Mouse (Mus musculus) T-cell, adult 2 months (primary cell): ENCODE data around the gene Nt5dc2.

ENCODE experiments used
- DNase-seq: peaks from one replicate; pipeline ENCODE4 v3.0.0; 2022; ENCODE audit warnings: low spot score

Gene Nt5dc2

GRCm38 (mm10) chr14:31134015-31135000, 3.5 kb downstream of the Nt5dc2 start:
- no peak for DNase-seq

DNA sequence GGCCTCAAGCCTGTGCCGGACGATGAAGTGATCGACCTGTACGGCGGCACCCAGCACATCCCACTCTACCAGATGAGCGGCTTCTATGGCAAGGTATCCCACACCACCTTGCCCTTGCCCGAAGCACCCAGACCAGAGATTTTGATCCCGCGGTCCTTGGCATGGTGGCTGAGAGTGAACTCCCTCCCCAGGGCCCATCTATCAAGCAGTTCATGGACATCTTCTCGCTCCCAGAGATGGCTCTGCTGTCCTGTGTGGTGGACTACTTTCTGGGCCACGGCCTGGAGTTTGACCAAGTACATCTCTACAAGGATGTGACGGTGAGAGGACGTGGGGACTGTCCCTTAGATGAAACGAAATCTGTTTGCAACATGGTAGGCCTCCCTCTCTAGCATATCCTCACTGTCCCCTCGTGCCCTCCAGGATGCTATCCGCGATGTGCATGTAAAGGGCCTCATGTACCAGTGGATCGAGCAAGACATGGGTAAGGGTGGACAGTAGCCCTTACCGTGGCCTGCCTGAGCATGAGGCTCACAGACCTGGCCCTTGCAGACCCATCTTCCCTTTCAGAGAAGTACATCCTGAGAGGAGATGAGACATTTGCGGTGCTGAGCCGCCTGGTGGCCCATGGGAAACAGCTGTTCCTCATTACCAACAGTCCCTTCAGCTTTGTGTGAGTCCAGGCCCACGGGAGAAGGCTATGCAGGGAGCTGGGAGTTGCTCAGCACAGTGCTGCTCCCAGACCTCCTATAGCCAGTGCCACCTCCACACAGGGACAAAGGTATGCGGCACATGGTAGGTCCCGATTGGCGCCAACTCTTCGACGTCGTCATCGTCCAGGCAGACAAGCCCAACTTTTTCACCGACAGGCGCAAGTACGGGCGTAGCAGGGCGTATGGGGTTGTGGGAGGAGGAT, 4.9 kb downstream of the Nt5dc2 start:
- no peak for DNase-seq

DNA sequence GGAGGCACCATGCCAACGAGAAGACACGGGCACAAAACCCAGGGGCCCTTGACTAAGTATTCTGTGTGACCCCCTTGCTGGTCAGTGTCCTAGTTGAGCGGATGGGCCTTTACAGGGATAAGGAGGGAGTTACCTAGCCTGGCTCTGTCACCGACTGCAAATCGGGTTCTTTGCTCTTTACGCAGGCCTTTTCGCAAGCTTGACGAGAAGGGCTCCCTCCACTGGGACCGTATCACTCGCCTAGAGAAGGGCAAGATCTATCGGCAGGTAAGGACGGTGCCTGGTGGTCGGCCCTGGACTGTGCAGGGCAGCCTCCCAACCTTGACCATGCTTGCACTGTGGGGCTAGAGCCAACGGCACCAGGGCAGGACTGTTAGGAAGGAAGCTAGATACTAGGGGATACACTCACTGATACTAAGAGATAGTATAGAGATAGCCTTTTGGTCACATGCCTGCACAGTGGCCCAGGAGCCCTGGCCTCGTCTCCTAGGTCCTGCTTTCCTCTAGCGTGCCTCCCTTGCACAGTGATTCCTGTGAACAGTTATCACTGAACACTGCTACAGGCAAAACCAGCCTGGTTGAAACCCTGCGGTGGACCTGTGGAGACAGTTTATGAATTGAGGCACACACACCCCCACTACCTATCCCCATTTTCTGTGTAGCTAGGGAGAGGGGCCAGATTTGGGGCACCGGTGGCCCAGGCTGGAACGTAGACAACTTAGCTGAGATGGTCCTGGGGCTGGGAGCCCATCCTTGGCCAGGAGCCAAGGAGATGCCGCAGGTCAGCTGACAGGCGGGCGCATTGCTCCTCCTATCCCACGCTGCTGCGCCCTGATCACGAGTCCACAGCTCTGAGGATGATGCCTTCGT, 5.8 kb downstream of the Nt5dc2 start:
- DNase-seq: no peak

- no peak for DNase-seq
Measured at GRCm38 (mm10) chr14:31137281-31137595, 6.4 kb downstream of the Nt5dc2 start.

DNA sequence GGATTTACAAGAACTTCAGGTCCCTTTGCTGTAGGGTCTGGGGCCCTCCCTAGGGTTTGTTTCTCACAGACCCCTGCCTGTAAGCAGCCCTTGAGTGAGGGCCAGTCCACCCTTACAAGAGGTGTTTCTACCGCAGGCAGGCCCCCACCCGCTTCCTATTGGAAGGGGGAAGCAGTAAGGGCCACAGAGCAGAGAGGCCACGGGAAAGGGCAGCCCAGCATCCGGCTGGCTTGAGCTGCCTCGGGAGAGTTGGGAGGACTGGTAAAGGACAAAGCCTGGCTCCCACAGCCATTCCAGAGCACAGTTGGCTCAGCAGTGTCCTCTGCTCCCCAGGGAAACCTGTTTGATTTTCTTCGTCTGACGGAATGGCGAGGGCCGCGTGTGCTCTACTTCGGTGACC, 6.9 kb downstream of the Nt5dc2 start:
- DNase-seq: no peak

GRCm38 (mm10) chr14:31138219-31138896, 7.5 kb downstream of the Nt5dc2 start:
- no peak for DNase-seq

- DNase-seq: no peak
Measured at GRCm38 (mm10) chr14:31138897-31139429, 8.1 kb downstream of the Nt5dc2 start.

DNA sequence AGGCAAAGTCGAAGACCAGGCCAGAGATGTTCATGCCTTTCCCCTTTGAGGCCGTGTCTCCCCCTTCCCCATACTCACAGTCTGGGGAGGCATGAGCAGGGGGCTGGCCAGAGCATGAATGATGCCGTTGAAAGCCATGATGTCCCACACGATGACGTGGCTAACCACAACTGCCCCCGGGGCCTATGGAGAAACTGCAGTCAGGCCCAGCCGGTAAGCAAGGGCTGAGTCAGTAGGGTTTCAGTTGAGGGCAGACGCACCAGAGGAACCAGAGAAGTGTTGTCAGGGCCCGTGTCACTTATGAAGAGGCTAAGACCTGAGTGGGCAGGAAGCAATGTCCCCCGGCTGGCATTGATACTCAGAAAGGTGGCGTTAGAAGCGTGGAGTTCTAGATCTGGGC, 8.8 kb downstream of the Nt5dc2 start:
- no peak for DNase-seq

DNA sequence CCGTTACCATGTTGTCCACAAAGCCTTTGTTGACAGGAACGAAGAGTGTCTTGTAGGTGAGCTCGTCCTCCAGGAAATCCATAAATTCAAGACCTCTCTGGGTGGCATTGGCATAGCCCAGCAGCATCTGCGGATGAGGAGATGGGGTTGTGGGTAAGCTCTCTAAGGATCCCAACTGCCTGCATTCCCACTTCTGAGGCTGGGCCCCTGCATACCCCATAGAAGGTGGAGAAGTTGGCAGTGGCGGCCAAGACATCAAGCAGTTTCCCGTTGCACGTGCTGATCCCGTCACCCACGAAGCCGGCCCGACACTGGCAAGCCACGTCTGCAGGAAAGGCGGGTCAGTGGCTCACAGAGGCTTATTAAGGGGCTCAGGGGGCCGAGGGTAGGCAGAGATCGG, 9.3 kb downstream of the Nt5dc2 start:
- no peak for DNase-seq

- DNase-seq: no peak
Measured at GRCm38 (mm10) chr14:31141011-31141410, 10.2 kb downstream of the Nt5dc2 start.

DNA sequence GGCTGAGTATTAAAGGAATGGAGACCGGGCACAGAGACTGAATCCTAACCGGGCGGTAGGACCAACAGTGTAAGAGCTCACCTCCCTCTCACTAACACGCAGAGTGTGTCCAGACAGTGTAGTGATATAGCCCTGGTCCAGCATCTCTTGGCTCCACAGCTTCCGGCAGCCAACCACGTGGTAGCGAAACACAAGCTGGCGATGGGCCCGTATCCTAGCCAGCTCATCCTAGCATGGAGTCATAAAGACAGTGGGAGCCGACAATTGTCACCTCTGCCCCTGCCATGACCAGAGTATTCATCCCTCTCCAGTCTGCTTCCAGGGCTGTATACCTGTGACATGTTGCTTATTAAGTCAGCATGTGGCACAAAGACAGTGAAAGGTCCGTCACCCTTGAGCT, 14.8 kb downstream of the Nt5dc2 start:
- DNase-seq: no peak

DNA sequence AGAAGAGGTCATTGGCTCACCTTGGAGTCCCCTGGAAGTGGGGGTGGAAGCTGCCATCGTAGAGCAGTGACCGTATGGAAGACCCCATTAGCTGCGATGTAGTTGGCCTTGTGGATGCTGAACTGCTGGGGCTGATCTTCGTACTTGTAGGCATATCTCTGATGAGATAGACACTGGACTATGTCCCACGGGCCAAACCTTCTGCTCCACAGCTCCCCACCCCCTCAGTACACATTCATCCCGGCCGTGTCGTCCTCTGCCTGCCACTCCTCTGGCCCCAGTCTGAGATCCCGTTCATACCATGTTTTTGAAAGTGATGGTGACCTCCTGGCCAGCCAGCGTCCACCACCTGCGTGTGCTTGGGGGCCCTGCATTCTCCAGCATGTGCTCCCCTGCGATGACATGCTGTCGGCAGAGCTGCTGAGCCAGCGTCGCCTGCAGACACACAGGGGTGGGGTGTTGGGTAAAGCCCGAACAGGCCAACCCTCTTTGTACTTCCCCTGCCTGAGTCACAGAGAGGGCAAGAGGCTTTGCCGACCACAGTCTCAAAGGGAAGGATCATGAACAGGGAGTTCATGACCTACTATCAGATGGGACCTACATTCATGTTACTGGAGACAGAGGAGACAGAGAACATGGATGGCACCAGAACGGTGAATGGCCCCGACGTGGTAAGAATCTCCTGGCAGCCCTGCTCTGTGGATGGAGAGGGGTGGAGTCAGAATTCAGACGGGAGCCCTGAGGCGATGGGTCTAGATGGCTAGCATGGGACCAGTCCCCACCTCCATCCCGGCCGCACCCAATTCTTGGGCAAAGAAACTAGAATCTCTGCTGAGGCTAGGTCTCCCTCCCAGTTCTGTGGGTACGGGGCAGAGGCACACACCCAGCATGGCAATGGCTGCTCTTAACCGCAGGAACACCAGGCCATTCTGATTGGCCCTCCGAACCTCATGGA, 29.6 kb downstream of the Nt5dc2 start:
- DNase-seq: no peak

- DNase-seq: no peak
Measured at GRCm38 (mm10) chr14:31161191-31161590, 30.3 kb downstream of the Nt5dc2 start.

- no peak for DNase-seq
Measured at GRCm38 (mm10) chr14:31161638-31162037, 30.8 kb downstream of the Nt5dc2 start.

GRCm38 (mm10) chr14:31164067-31164466, 33.2 kb downstream of the Nt5dc2 start:
- DNase-seq: no peak

- DNase-seq: no peak
Measured at GRCm38 (mm10) chr14:31165010-31165409, 34.2 kb downstream of the Nt5dc2 start.

GRCm38 (mm10) chr14:31165458-31165857, 34.6 kb downstream of the Nt5dc2 start:
- no peak for DNase-seq

DNA sequence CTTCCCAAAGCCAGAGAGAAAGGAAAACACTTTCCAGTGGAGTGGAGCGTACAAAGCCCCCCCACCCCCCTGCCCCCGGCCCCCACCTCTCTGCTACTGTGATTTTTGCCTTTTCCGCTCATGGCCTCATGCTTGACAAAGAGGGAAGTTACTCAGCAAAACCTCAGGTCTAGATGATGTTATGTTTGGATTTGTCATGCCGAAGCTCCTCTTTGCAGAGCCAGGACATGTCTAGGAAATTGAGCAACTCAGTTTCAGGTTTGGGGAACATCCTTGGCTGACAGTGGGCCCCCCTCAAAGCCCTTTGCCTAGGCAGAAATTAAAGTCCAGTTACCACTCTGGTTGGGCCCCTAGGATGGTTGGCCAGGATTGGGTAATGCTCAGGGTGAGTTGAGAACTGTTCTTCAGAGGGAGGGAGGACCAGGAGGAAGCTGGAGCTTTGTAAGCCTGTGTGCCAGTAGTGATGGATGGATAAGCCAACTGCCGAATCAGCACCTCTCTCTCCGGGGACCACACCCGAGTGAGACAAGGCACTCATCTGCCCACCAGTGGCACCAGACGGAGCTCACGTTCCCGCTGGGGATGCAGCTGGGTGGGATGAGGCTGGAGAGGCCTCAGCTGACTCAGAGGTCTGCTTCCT, 35.3 kb downstream of the Nt5dc2 start:
- DNase-seq: no peak

DNA sequence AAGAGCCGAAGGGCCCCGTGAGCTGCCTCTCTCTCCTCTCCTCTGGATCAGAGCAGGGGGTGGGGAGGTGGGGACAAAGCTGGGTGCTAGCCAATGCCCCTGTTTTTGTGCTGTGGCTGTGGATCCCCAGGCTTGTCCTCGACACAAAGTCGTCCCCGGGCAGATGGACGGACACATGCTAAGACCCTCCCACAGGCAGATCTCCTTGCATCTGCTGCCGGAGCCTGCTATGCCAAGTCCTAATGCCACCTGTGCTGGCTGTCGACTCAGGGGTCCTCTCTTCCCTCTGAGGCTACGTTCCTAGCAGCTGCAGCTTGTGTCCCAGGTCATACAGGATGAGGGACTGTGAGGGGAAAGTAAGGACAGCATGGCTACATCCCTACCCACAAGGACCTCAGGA, 36.0 kb downstream of the Nt5dc2 start:
- DNase-seq: no peak
